Mouse (Mus musculus): ENCODE measurements at regions not wholly inside any gene's neighbourhood (a gene's known extent, or its start where the extent isn't known, plus 50 kb on each side); places are given as distances from the start of the nearest gene placed in this dataset.

- no peak for TF ChIP-seq CTCF (IDR thresholded peaks at IDR 0.05; ENCODE audit: control insufficient read depth, insufficient read depth, insufficient replicate concordance, low read depth, low read length)
- TF ChIP-seq POLR2A (IDR thresholded peaks at IDR 0.05; ENCODE audit: control insufficient read depth, low read depth, low read length) = no peak
These were observed 463.0 kb downstream of the Ccdc171 start for GRCm38 (mm10) chr4:83988314-83988713.
